Mouse (Mus musculus): ENCODE data around the gene Nlrp9c.
"Not testable (repeated sequence)": the region's sequence is repeated elsewhere in the genome, so short reads cannot be mapped to it uniquely, and the experiment has no call there.

Gene Nlrp9c

GRCm38 (mm10) chr7:26403600-26403999 is at the start of gene Nlrp9c:
Gene Nlrp9c (minus strand): TSS chr7:26403700.
- not testable (repeated sequence) for DNase-seq

- no peak for DNase-seq
These were observed 31.3 kb upstream of the Nlrp9c start, which contains the start of gene Nlrp4a for GRCm38 (mm10) chr7:26434813-26435212. Gene Nlrp4a (plus strand): TSS chr7:26435113.

- DNase-seq, result not testable (repeated sequence)
These were observed 11.7 kb downstream of the Nlrp9c start for GRCm38 (mm10) chr7:26391811-26392210.

GRCm38 (mm10) chr7:26391137-26391536 is 12.4 kb downstream of the Nlrp9c start:
- not testable (repeated sequence) for DNase-seq

GRCm38 (mm10) chr7:26386691-26387090 is 16.8 kb downstream of the Nlrp9c start:
- not testable (repeated sequence) for DNase-seq

- DNase-seq, result no peak
These were observed 22.7 kb downstream of the Nlrp9c start for GRCm38 (mm10) chr7:26380807-26381206.

GRCm38 (mm10) chr7:26373221-26373620 is 30.3 kb downstream of the Nlrp9c start:
- not testable (repeated sequence) for DNase-seq

GRCm38 (mm10) chr7:26356719-26357118 is 46.8 kb downstream of the Nlrp9c start:
- not testable (repeated sequence) for DNase-seq

GRCm38 (mm10) chr7:26352258-26352657 is 51.2 kb downstream of the Nlrp9c start:
- not testable (repeated sequence) for DNase-seq

GRCm38 (mm10) chr7:26350177-26350576 is 53.3 kb downstream of the Nlrp9c start:
- not testable (repeated sequence) for DNase-seq

- DNase-seq, result not testable (repeated sequence)
These were observed 83.1 kb downstream of the Nlrp9c start for GRCm38 (mm10) chr7:26320361-26320760.

GRCm38 (mm10) chr7:26315809-26316208 is 87.7 kb downstream of the Nlrp9c start:
- not testable (repeated sequence) for DNase-seq

GRCm38 (mm10) chr7:26315194-26315593 is 88.3 kb downstream of the Nlrp9c start:
- not testable (repeated sequence) for DNase-seq

GRCm38 (mm10) chr7:26311786-26312185 is 91.7 kb downstream of the Nlrp9c start:
- not testable (repeated sequence) for DNase-seq

- not testable (repeated sequence) for DNase-seq
These were observed 96.6 kb downstream of the Nlrp9c start, which contains the start of gene Cyp2a4 for GRCm38 (mm10) chr7:26306926-26307325. Gene Cyp2a4 (plus strand): TSS chr7:26307169.

GRCm38 (mm10) chr7:26303429-26304166 is 99.9 kb downstream of the Nlrp9c start:
- not testable (repeated sequence) for DNase-seq
